Mouse (Mus musculus) bone marrow, adult 2 months (tissue): ENCODE data around the gene Rnase4.

Experiments
- CTCF ChIP-seq: fragments of 200-500 bp; IDR thresholded peaks from 2 replicates; pipeline ENCODE4 v1.5.1; 2011; ENCODE audit warnings: low read length, control low read depth; ENCODE audit not compliant: control insufficient read depth, insufficient read depth
- POLR2A ChIP-seq: fragments of 200-500 bp; IDR thresholded peaks from 2 replicates; pipeline ENCODE4 v1.6.1; 2011; ENCODE audit warnings: low read depth, mild to moderate bottlenecking, control low read depth, low read length, borderline replicate concordance; ENCODE audit not compliant: control insufficient read depth

GRCm38 (mm10) chr14:51054243-51055237, 36.3 kb upstream of the Rnase4 start:
- TF ChIP-seq CTCF, result no peak
- TF ChIP-seq POLR2A, result no peak
